Comparison of ENCODE assay signal across 8 mouse cellular contexts in the genomic region with DNA sequence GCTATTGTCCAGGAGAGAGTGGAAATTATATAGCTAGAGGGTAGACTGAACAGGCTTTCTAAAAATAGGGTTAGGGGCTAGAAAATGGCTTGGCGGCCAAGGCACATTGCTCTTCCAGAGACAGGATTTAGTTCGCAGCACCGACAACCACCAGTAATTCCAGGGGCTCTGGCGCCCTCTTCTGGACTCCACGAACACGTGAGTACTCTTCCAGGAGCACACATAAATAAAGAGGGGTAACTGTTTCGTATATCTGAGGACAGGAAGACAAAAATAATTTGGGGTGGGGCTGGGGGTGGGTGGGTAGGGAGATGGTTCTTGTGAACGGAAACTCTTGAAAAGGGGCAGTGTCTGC. TPM values are rescaled to one million over a fixed set of nuclear protein-coding genes. Genes with fewer than 3 reads are reported as not detected.
DNase-seq lines count a peak whose midpoint lies in the region; ATAC-seq and TF ChIP-seq lines count a peak whose summit lies in the region.

No protein-coding gene starts in this region.

- TF ChIP-seq POLR2A in lung, adult 2 months (IDR thresholded peaks at IDR 0.05; ENCODE audit: borderline replicate concordance, extremely low read depth, low read depth, low read length) = no peak

- H3K4me1 ChIP-seq in liver, embryonic 12.5 days = peaks cover under 1% of the 10 kb centered on the region
- no peaks in the 10 kb centered on the region for H3K4me1 ChIP-seq in embryonic facial prominence, embryonic 12.5 days
- peaks cover 10% of the 10 kb centered on the region for H3K4me1 ChIP-seq in hindbrain, embryonic 13.5 days (replicated peaks)
- H3K4me1 ChIP-seq in lung, adult 2 months (ENCODE audit: control insufficient read depth, insufficient read depth, low read length) = no peaks in the 10 kb centered on the region

- H3K27ac ChIP-seq in liver, embryonic 12.5 days = no peak overlapping the region
- peak overlapping the region; percentile 61; the same call in 1 of the 2 replicates for H3K27ac ChIP-seq in embryonic facial prominence, embryonic 12.5 days
- 0 out of 2 replicates have a peak overlapping the region, but pooled peaks have one; percentile 69 for H3K27ac ChIP-seq in hindbrain, embryonic 13.5 days

- H3K9ac ChIP-seq in liver, embryonic 12.5 days = no peak overlapping the region
- H3K9ac ChIP-seq in embryonic facial prominence, embryonic 12.5 days = no peak overlapping the region
- no peak overlapping the region for H3K9ac ChIP-seq in hindbrain, embryonic 13.5 days

- no peak for ATAC-seq in liver, embryonic 12.5 days
- ATAC-seq in embryonic facial prominence, embryonic 12.5 days (ENCODE audit: insufficient number of reproducible peaks, insufficient read depth, low FRiP score, low TSS enrichment) = no peak
- ATAC-seq in hindbrain, embryonic 13.5 days (ENCODE audit: low FRiP score) = no peak

- no peak overlapping the region for H3K4me3 ChIP-seq in liver, embryonic 12.5 days
- no peak overlapping the region for H3K4me3 ChIP-seq in embryonic facial prominence, embryonic 12.5 days
- no peak overlapping the region for H3K4me3 ChIP-seq in hindbrain, embryonic 13.5 days
- H3K4me3 ChIP-seq in lung, adult 2 months (replicated peaks; ENCODE audit: extremely low read depth, low read depth, low read length) = no peak overlapping the region

- H3K27me3 ChIP-seq in liver, embryonic 12.5 days (replicated peaks) = no peaks in the 10 kb centered on the region
- no peaks in the 10 kb centered on the region for H3K27me3 ChIP-seq in embryonic facial prominence, embryonic 12.5 days
- H3K27me3 ChIP-seq in hindbrain, embryonic 13.5 days = no peaks in the 10 kb centered on the region

- no peaks in the 10 kb centered on the region for H3K9me3 ChIP-seq in liver, embryonic 12.5 days (replicated peaks)
- no peaks in the 10 kb centered on the region for H3K9me3 ChIP-seq in embryonic facial prominence, embryonic 12.5 days
- H3K9me3 ChIP-seq in hindbrain, embryonic 13.5 days = no peaks in the 10 kb centered on the region

- peak; percentile 76 for TF ChIP-seq CTCF in lung, adult 2 months (IDR thresholded peaks at IDR 0.05; ENCODE audit: insufficient read depth, low read length)

- DNase-seq in liver = peak; percentile 65
- peak; percentile 16 for DNase-seq in T-cell, adult 2 months (ENCODE audit: low spot score)
- peak; percentile 46 for DNase-seq in lung, adult 2 months
- DNase-seq in spleen, postnatal 4 days (ENCODE audit: low spot score in 2 of 2) = peak; percentile 40 to 75
- DNase-seq in frontal cortex, postnatal 10 days (ENCODE audit: low spot score in 2 of 2) = no peak

- peaks cover 78% of the 10 kb centered on the region for H3K36me3 ChIP-seq in liver, embryonic 12.5 days
- H3K36me3 ChIP-seq in embryonic facial prominence, embryonic 12.5 days = peaks cover 55% of the 10 kb centered on the region
- peaks cover 54% of the 10 kb centered on the region for H3K36me3 ChIP-seq in hindbrain, embryonic 13.5 days

- no peak overlapping the region for H3K4me2 ChIP-seq in liver, embryonic 12.5 days
- H3K4me2 ChIP-seq in embryonic facial prominence, embryonic 12.5 days (replicated peaks) = no peak overlapping the region
- no peak overlapping the region for H3K4me2 ChIP-seq in hindbrain, embryonic 13.5 days

- 36% methylated on average over 8 of the region's 8 CpGs for WGBS in liver, embryonic 12.5 days (ENCODE audit: insufficient replicate concordance)
- 37% methylated on average over 8 of the region's 8 CpGs for WGBS in embryonic facial prominence, embryonic 12.5 days
- 29% methylated on average over 8 of the region's 8 CpGs for WGBS in hindbrain, embryonic 13.5 days
- 33% methylated on average over 8 of the region's 8 CpGs for WGBS in lung, adult 2 months

RNA-seq across cellular contexts. Expression of gene Rps17, which starts 8.6 kb away (rescaled TPM):
- polyA plus RNA-seq in liver, embryonic 12.5 days (2016; fragmentation: Nextera tagmentation; extraction: Ambion mirVana) = 991 and 1,051 TPM in 2 replicates
- polyA plus RNA-seq in embryonic facial prominence, embryonic 12.5 days (2016; fragmentation: Nextera tagmentation; extraction: Ambion mirVana) = 1,128 and 1,164 TPM in 2 replicates
- 845 and 863 TPM in 2 replicates for polyA plus RNA-seq in hindbrain, embryonic 13.5 days (2015; fragmentation: Nextera tagmentation; extraction: Ambion mirVana)
- polyA plus RNA-seq in lung, adult 2 months (2012; rRNA removed) = 669 and 673 TPM in 2 replicates

Comparison
In these comparisons a context has a peak if more than half of its experiments do, and no peak if none do; other contexts are left out.
1. DNase-seq: peak in liver (single experiment), T-cell, adult 2 months (single experiment), lung, adult 2 months (single experiment) and spleen, postnatal 4 days (2 of 2); none in frontal cortex, postnatal 10 days (0 of 2).